Mouse (Mus musculus) MEL (cell line): ENCODE results near the gene Cdc27. TPM values are rescaled to one million over a fixed set of nuclear protein-coding genes. Genes with fewer than 3 reads are reported as not detected.

Source experiments
- DNase-seq: peaks from one replicate; pipeline ENCODE4 v3.0.0; 2011; ENCODE audit warnings: low read depth, low spot score
- H3K27ac ChIP-seq: 2 replicates; pipeline ENCODE4 v1.5.1; 2012; ENCODE audit warnings: low read depth, mild to moderate bottlenecking, control low read depth, low read length, moderate library complexity; ENCODE audit not compliant: control insufficient read depth
- H3K27me3 ChIP-seq, 2 experiments: fragments of 150-350 bp in 1 of 2; sonication (generic) in 1 of 2; 2 replicates each; pipeline ENCODE4 v1.6.1; 2012; ENCODE audit warnings: low read length in 2 of 2, mild to moderate bottlenecking in 2 of 2, improper control_type of control experiment in 1 of 2, moderate library complexity in 1 of 2; ENCODE audit not compliant: insufficient read depth in 2 of 2, control insufficient read depth in 1 of 2
- H3K36me3 ChIP-seq, 2 experiments: 2 replicates each; pipeline ENCODE4 v1.6.1; 2012 to 2014; ENCODE audit warnings: low read length in 2 of 2, improper control_type of control experiment in 1 of 2, inconsistent platforms in 1 of 2, mild to moderate bottlenecking in 1 of 2; ENCODE audit not compliant: insufficient read depth in 2 of 2, control insufficient read depth in 1 of 2
- H3K4me1 ChIP-seq, 2 experiments: fragments of 150-350 bp in 1 of 2; sonication (generic) in 1 of 2; 2 replicates each; pipeline ENCODE4 v1.6.1; 2012; ENCODE audit warnings: low read length in 2 of 2, improper control_type of control experiment in 1 of 2, mild to moderate bottlenecking in 1 of 2; ENCODE audit not compliant: insufficient read depth in 2 of 2, control insufficient read depth in 1 of 2
- H3K4me3 ChIP-seq, 2 experiments: fragments of 150-350 bp in 1 of 2; sonication (generic) in 1 of 2; 2 replicates each; pipeline ENCODE4 v1.5.1; 2012; ENCODE audit warnings: low read depth in 2 of 2, low read length in 2 of 2, mild to moderate bottlenecking in 2 of 2, moderate library complexity in 2 of 2, control low read depth in 1 of 2, improper control_type of control experiment in 1 of 2; ENCODE audit not compliant: control insufficient read depth in 1 of 2, insufficient read depth in 1 of 2
- H3K79me2 ChIP-seq: 2 replicates; pipeline ENCODE4 v1.6.1; 2012; ENCODE audit warnings: mild to moderate bottlenecking, low read length, moderate library complexity; ENCODE audit not compliant: control insufficient read depth, poor library complexity, insufficient read depth
- H3K9ac ChIP-seq: 2 replicates; pipeline ENCODE4 v1.6.1; 2012; ENCODE audit warnings: low read depth, mild to moderate bottlenecking, control low read depth, low read length, moderate library complexity; ENCODE audit not compliant: control insufficient read depth, poor library complexity, severe bottlenecking
- H3K9me3 ChIP-seq: fragments of 150-350 bp; sonication (generic); replicated peaks from 2 replicates; pipeline ENCODE4 v1.6.1; 2012; ENCODE audit warnings: mild to moderate bottlenecking, low read length, improper control_type of control experiment, moderate library complexity; ENCODE audit not compliant: insufficient read depth
- CHD1 ChIP-seq: IDR thresholded peaks from 2 replicates; pipeline ENCODE4 v1.6.1; 2012; ENCODE audit warnings: low read depth, mild to moderate bottlenecking, inconsistent platforms, low read length, improper control_type of control experiment
- ELF1 ChIP-seq: IDR thresholded peaks from 2 replicates; pipeline ENCODE4 v1.6.1; 2014; ENCODE audit warnings: low read depth, mild to moderate bottlenecking, inconsistent platforms, low read length, improper control_type of control experiment, moderate library complexity
- EP300 ChIP-seq, 2 experiments: IDR thresholded peaks; 2 replicates each; pipeline ENCODE4 v1.6.1; 2011; ENCODE audit warnings: improper control_type of control experiment in 2 of 2, low read length in 2 of 2, low read depth in 1 of 2, mild to moderate bottlenecking in 1 of 2
- ETS1 ChIP-seq: IDR thresholded peaks from 2 replicates; pipeline ENCODE4 v1.6.1; 2012; ENCODE audit warnings: low read depth, mild to moderate bottlenecking, inconsistent platforms, low read length, improper control_type of control experiment, moderate library complexity
- GATA1 ChIP-seq: IDR thresholded peaks from 2 replicates; pipeline ENCODE4 v1.6.1; 2011; ENCODE audit warnings: low read depth, low read length, improper control_type of control experiment
- MAFK ChIP-seq: IDR thresholded peaks from 2 replicates; pipeline ENCODE4 v1.6.1; 2011; ENCODE audit warnings: low read depth, mild to moderate bottlenecking, low read length, improper control_type of control experiment, borderline replicate concordance
- MEF2A ChIP-seq: IDR thresholded peaks from 2 replicates; pipeline ENCODE4 v1.6.1; 2014; ENCODE audit warnings: low read depth, mild to moderate bottlenecking, inconsistent platforms, low read length, improper control_type of control experiment; ENCODE audit not compliant: poor library complexity, insufficient replicate concordance, severe bottlenecking; ENCODE audit errors: extremely low read depth
- MXI1 ChIP-seq: IDR thresholded peaks from 2 replicates; pipeline ENCODE4 v1.6.1; 2011; ENCODE audit warnings: mild to moderate bottlenecking, low read depth, low read length, improper control_type of control experiment
- NELFE ChIP-seq: IDR thresholded peaks from 2 replicates; pipeline ENCODE4 v1.6.1; 2011; ENCODE audit warnings: low read depth, low read length, improper control_type of control experiment
- SIN3A ChIP-seq: IDR thresholded peaks from 2 replicates; pipeline ENCODE4 v1.6.1; 2012; ENCODE audit warnings: low read length, improper control_type of control experiment, inconsistent platforms
- UBTF ChIP-seq: IDR thresholded peaks from 2 replicates; pipeline ENCODE4 v1.6.1; 2012; ENCODE audit warnings: low read depth, mild to moderate bottlenecking, inconsistent platforms, low read length, improper control_type of control experiment, moderate library complexity, borderline replicate concordance; ENCODE audit not compliant: insufficient read depth
- ZKSCAN1 ChIP-seq: IDR thresholded peaks from 2 replicates; pipeline ENCODE4 v1.6.1; 2012; ENCODE audit warnings: low read depth, mild to moderate bottlenecking, inconsistent platforms, low read length, improper control_type of control experiment, moderate library complexity
- ZNF384 ChIP-seq: IDR thresholded peaks from 2 replicates; pipeline ENCODE4 v1.6.1; 2012; ENCODE audit warnings: low read depth, mild to moderate bottlenecking, inconsistent platforms, low read length, improper control_type of control experiment
- polyA plus RNA-seq, 2 experiments: library from polyadenylated mRNA; stranded (reverse) in 1 of 2; unstranded in 1 of 2; fragments of >175 nt in 1 of 2; fragments of >200 nt in 1 of 2; gene quantifications; 2 replicates each; pipeline versions ENCODE4 v1.2.1 to v1.2.4; 2012; ENCODE audit warnings: low replicate concordance in 2 of 2, low read depth in 1 of 2; ENCODE audit not compliant: insufficient read length in 2 of 2, insufficient read depth in 1 of 2, missing spikeins in 1 of 2
- total RNA-seq: library from RNA; depleted of rRNA; stranded (reverse); fragments of 300-350 nt; gene quantifications from 2 replicates; pipeline ENCODE4 v1.2.3, GENCODE M21; 2012

Cdc27 gene
- total and polyA plus RNA-seq, 3 experiments, result 24.4 to 180 (median 30.4) TPM

GRCm38 (mm10) chr11:104558651-104559403, 8.4 kb upstream of the Cdc27 start:
- no peak for TF ChIP-seq GATA1
- TF ChIP-seq CHD1, result no peak
- no peak for TF ChIP-seq ETS1
- no peak for TF ChIP-seq EP300 (IDR thresholded peaks at IDR 0.05; ENCODE audit: low read depth in 1 of 2, low read length in 2 of 2)
- no peak for TF ChIP-seq ZKSCAN1
- no peak for TF ChIP-seq ELF1
- Histone ChIP-seq H3K4me3 (no peak overlapping the region), H3K27me3 (peaks cover 6 to 9% of the 10 kb centered on the region in 2 experiments; a peak in 3 of 4 replicates), H3K79me2 (no peaks in the 10 kb centered on the region), H3K4me1 (peaks cover 7 to 18% of the 10 kb centered on the region in 2 experiments), H3K9ac (no peak overlapping the region), H3K27ac (no peak overlapping the region), H3K9me3 (no peaks in the 10 kb centered on the region), H3K36me3 (peaks cover 0 to 12% of the 10 kb centered on the region in 2 experiments; a peak in 2 of 4 replicates)
- DNase-seq, result no peak

GRCm38 (mm10) chr11:104558065-104558464, 7.6 kb upstream of the Cdc27 start:
- Histone ChIP-seq H3K79me2 (no peaks in the 10 kb centered on the region), H3K27me3 (peaks cover 6% of the 10 kb centered on the region in 2 experiments; a peak in 3 of 4 replicates), H3K27ac (no peak overlapping the region), H3K36me3 (peaks cover 0 to 12% of the 10 kb centered on the region in 2 experiments; a peak in 2 of 4 replicates), H3K9me3 (no peaks in the 10 kb centered on the region), H3K9ac (no peak overlapping the region), H3K4me3 (no peak overlapping the region), H3K4me1 (peaks cover 7 to 18% of the 10 kb centered on the region in 2 experiments)
- TF ChIP-seq MEF2A (no peak), MAFK (no peak), ZNF384 (no peak)
- DNase-seq, result no peak

GRCm38 (mm10) chr11:104549438-104550405, 698 bp downstream of the Cdc27 start:
- peak overlapping the region; percentile 71 for H3K27ac ChIP-seq
- no peaks in the 10 kb centered on the region for H3K9me3 ChIP-seq
- H3K9ac ChIP-seq, result peak overlapping the region; percentile 90
- peaks cover 0 to 44% of the 10 kb centered on the region in 2 experiments; a peak in 3 of 4 replicates for H3K36me3 ChIP-seq
- no peak for TF ChIP-seq ZNF384
- peak; percentile 96; the same call in 1 of the 2 replicates for TF ChIP-seq UBTF
- no peak for TF ChIP-seq NELFE
- TF ChIP-seq MXI1, result peak; percentile 25
- TF ChIP-seq SIN3A, result 0 out of 2 replicates have a peak, but pooled peaks have one; percentile 32
- TF ChIP-seq, all 39 proteins: peak for 3
- Histone ChIP-seq H3K79me2 (peaks cover 44% of the 10 kb centered on the region), H3K4me3 (peak overlapping the region; percentile 74 to 84), H3K4me1 (peaks cover 15 to 31% of the 10 kb centered on the region in 2 experiments), H3K27me3 (no peaks in the 10 kb centered on the region)
- peak; percentile 70 for DNase-seq
